Mouse (Mus musculus): ENCODE results near the gene Coro1b.

The Coro1b gene

DNA sequence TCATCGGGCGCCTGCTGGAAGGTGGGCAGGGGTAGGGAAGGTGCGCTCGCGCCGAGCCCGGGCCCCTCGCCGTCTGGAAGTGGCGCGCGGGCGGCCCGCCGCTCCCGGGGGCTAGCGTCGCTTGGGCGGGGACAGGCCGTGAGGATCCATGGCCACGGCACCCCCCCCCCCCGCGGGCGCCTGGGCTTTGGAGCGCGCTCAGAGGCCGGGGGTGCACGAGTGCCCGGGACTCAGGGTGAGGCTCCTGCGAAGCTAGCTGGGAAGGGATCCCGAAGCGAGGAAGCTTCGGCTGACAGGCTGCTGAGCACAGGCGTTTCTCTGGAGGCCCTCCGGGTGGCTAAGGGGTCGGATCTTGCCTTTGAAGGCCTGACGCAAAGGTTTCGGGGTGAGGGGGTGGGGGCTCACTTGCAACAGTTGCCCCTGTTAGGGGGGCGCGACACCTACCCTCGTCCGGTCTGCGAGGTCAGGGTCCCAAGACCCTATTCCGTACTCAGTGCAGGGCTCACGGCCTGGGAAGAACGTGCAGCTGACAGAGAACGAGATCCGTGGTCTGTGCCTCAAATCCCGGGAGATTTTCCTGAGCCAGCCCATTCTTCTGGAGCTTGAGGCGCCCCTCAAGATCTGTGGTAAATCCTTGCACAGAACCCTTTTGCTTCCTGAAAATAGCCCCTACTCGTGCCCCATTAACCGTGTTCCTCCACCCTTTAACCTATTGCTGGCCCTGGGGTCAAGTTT lies 44.0 kb downstream of the Coro1b start:
- DNase-seq: no peak

DNA sequence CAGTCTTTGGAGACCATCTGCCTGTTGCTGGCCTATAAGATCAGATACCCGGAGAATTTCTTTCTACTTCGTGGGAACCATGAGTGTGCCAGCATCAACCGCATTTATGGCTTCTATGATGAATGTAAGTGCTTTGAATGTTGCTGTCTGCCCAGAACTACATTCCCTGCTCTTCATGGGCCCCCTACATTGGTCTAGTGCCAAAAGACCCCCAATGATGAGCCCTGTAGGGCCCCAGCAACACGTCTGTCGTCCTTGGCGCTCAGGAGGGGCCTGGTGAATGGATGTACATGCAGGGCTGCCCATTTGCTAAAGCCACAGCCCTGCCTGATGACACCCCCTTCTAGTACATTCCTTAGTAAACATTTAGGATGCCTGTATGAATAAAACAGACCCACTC lies 44.7 kb downstream of the Coro1b start:
- DNase-seq: no peak

DNA sequence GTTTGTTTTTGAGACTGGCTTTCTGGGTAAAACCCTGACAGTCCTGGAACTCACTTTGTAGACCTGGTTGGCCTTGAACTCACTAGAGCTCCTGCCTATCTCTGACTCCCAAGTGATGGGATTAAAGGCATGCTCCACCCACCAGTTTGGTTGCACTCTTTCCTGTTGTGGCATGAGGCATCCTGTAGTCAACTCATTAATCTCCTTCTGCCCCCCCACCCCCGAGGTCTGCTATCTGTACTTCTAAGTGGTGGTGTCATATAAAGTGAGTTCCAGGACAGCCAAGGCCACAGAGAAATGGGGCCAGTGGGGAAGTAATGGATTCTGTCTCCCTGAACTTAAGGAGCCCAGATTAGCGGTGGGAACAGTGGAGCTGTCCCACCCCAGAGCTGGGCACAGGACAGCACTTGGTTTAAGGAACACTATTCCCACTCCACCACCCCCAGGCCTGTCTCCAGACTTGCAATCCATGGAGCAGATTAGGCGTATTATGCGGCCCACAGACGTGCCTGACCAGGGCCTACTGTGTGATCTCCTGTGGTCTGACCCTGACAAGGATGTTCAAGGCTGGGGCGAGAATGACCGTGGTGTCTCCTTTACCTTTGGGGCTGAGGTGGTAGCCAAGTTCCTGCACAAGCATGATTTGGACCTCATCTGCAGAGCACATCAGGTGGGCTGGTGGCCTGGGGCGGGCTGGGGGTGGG lies 45.8 kb downstream of the Coro1b start:
- DNase-seq: no peak

DNA sequence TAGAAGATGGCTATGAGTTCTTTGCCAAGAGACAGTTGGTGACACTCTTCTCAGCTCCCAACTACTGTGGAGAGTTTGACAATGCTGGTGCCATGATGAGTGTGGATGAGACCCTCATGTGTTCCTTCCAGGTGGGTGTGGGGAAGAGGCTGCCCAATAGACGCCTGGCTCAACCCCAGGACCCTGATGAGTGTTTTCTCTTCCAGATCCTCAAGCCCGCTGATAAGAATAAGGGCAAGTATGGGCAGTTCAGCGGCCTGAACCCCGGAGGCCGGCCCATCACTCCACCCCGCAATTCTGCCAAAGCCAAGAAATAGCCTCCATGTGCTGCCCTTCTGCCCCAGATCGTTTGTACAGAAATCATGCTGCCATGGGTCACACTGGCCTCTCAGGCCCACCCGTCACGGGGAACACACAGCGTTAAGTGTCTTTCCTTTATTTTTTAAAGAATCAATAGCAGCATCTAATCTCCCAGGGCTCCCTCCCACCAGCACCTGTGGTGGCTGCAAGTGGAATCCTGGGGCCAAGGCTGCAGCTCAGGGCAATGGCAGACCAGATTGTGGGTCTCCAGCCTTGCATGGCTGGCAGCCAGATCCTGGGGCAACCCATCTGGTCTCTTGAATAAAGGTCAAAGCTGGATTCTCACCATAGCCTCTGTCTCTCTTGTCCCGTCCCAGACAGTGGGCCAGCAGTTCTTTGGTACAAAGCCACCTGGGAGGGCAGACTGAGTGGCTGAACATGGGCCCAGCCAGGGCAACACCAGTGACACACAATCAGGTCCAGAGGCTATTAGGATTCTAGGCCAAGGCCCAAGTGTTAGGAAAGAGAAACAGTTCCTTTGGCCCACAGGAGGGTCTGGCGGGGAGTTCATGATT lies 46.6 kb downstream of the Coro1b start:
- peak; percentile 20 for DNase-seq

DNA sequence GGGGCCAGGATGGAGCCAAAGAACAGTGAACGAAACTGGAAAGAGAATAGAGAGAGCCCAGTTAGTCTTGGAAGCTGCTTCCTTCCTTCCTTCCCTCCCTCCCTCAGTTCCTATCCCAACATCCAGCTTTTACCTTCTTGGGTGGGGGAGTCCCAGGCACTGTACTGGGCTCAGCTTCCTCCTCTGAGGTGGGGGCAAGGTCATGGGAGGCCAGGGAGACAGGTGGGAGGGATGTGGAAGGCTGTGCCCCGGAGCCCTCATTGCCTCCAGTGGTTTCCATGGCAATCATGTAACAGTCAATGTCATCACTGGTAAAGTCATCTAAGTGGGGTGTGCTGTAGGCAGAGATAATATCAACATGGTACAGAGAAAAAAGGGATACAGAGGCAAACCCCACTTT lies 47.6 kb downstream of the Coro1b start:
- no peak for DNase-seq

DNA sequence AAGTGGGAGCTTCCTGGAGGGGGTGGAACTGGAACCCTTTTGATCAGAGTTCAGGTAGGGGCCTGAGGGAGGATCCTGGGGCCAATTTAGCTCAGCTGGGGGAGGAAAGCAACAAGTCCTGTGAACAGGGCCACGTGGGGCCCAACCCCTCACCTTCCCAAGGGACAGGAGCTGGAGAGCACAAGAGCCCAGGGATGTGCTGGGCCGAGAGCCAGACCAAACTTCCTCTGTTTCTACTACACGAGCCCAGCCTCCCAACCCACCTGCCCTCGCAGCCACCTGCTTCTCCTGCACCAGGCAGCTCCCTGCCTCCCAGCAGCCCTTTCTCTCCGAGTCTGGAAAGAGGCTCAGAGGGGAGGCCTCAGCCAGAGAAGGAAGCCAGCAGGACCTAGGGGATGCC lies 48.1 kb downstream of the Coro1b start:
- DNase-seq: no peak

DNA sequence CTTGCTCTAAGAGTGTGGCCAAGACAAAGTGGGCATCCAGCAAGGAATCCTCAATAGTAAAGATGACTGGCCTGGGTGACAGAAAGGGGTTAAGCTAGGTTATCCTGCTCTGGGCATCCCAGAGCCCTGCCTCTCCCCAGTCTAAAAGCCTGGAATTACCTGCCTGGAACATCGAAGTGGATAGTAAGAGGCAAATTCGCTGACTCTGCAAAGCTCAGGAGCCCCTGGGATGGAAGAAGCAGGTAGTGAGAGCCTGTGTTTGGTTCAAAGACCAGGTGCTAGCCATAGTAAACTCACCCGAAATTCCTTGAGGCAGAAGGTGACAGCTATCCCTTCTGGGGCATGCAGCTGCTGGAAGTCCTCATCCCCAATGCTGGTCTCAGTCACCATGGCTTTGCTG lies 48.8 kb downstream of the Coro1b start:
- DNase-seq: no peak

DNA sequence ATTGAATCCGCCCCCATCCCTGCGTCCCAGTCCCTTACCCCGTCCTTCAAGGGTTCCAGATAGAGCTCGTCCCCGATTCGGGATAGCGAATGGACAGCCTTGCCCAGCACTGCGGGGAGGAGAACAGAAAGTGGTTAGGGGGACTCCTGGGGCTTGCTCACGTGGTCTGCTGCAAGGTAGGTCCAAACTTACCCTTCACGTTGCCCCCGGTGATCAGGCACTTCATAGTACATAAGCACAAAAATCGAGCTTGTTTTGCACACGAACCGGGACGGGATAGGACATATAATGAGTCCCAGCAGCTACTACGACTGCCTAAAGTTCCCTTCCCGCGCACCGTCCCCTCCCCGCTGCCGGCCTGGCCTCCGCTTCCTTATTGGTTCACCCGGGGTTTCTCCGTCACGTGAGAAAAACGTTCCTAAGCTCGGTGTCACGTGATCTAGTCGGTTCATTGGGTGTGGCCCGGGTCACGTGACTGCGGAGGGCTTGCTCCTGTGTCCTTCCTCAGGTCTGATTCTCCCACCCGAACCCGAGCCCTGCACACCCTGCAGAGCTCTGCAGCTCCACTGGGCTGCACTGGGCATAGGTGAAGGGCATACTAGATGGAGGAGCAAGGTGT lies 53.0 kb downstream of the Coro1b start, which contains the start of gene Rad9a:
Gene Rad9a (minus strand): TSS at position 372 of the 619 bp plus-strand sequence.
- peak; percentile 98 for DNase-seq

DNA sequence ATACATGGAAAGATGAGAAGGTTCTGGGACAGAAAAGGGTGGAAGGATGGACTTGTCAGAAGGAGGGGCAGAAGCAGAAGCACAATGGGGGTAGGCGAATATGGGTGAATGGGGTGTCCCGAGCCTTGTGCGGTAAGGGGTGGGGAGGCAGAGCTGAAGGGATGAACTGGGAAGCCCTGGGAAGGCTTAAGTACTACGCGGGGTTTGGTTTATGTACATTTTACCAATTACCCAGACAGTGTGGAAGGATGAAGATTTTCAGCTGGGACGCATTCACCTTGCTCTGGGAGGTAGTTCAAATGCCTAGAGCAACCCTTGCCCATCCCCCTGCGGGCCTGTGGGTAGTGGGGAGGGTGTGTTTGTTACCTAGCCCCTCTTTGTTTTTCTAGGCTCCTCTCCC lies 53.7 kb downstream of the Coro1b start:
- no peak for DNase-seq

DNA sequence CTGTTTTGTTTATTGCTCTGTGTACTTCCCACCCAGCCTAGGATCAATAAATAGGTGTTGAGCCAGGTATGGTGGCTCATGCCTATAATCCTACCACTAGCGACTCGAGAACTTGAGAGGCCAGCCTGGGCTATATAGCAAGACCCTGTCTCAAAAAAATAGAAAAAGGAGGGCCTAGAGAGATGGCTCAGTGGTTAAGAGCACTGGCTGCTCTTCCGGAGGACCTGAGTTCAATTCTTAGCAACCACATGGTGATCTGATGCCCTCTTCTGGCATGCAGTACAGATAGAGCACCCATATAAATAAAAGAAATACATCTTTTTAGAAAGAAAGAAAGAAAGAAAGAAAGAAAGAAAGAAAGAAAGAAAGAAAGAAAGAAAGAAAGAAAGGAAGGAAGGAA lies 54.7 kb downstream of the Coro1b start:
- no peak for DNase-seq

Data from retina, postnatal 1 day (tissue).